Mouse (Mus musculus) testis, adult 2 months (tissue): ENCODE data around the gene Per1. TPM values are rescaled to one million over a fixed set of nuclear protein-coding genes. Genes with fewer than 3 reads are reported as not detected.
A peak's percentile ranks its signal among the peaks of the same experiment; 100 is the strongest.

Experiments used
- H3K27ac ChIP-seq: fragments of 200-500 bp; 2 replicates; pipeline ENCODE4 v1.5.1; 2012; ENCODE audit warnings: low read depth, low read length; ENCODE audit not compliant: control insufficient read depth, insufficient read depth
- H3K27me3 ChIP-seq: fragments of 200-500 bp; 2 replicates; pipeline ENCODE4 v1.6.1; 2012; ENCODE audit warnings: mild to moderate bottlenecking, low read length, moderate library complexity; ENCODE audit not compliant: control insufficient read depth, insufficient read depth
- H3K36me3 ChIP-seq: fragments of 200-500 bp; 2 replicates; pipeline ENCODE4 v1.6.1; 2012; ENCODE audit warnings: mild to moderate bottlenecking, low read length; ENCODE audit not compliant: control insufficient read depth, insufficient read depth
- H3K4me1 ChIP-seq: fragments of 200-500 bp; 2 replicates; pipeline ENCODE4 v1.6.1; 2012; ENCODE audit warnings: low read length; ENCODE audit not compliant: control insufficient read depth, insufficient read depth
- H3K4me3 ChIP-seq: fragments of 200-500 bp; 2 replicates; pipeline ENCODE4 v1.5.1; 2012; ENCODE audit warnings: low read depth, mild to moderate bottlenecking, low read length, moderate library complexity, mixed read lengths; ENCODE audit not compliant: control insufficient read depth
- CTCF ChIP-seq: fragments of 200-500 bp; IDR thresholded peaks from 2 replicates; pipeline ENCODE4 v1.5.1; 2012; ENCODE audit warnings: low read depth, mild to moderate bottlenecking, inconsistent platforms, low read length, moderate library complexity; ENCODE audit not compliant: control insufficient read depth, insufficient read depth, insufficient replicate concordance
- POLR2A ChIP-seq: fragments of 200-500 bp; IDR thresholded peaks from 2 replicates; pipeline ENCODE4 v1.6.1; 2012; ENCODE audit warnings: low read depth, mild to moderate bottlenecking, inconsistent platforms, low read length, moderate library complexity; ENCODE audit not compliant: control insufficient read depth
- polyA plus RNA-seq: library from polyadenylated mRNA; depleted of rRNA; stranded (reverse); fragments of >200 nt; gene quantifications from 2 replicates; pipeline ENCODE4 v1.2.3, GENCODE M21; 2012

Per1 gene
- polyA plus RNA-seq, 1 experiment, result 103 TPM

DNA sequence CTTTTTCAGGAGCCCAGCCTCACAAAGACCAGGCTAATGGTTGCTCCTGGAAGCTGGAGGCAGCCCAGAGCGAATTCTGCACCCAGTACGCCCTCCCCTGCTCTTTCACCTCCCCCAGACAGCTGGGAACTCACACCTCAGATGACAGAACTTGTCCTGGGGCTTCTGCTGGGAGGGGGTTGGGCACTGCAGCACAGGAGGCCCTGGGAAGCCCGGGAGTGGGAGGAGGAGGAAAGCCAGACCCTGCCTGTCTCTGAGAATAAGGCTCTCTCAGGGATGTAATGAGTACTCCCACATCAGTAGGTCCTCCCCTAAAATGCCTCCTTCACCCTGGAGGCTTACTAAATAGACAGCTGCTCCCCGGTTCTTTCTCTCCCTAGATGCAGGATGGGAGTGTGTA is 7.9 kb upstream of the Per1 start:
- Histone ChIP-seq H3K4me3 (no peak overlapping the region), H3K36me3 (peaks cover 2% of the 10 kb centered on the region; the same call in 1 of the 2 replicates), H3K27me3 (no peaks in the 10 kb centered on the region), H3K4me1 (peaks cover 26% of the 10 kb centered on the region), H3K27ac (peak overlapping the region; percentile 42)
- TF ChIP-seq CTCF, result no peak
- TF ChIP-seq POLR2A, result no peak

- H3K4me3 ChIP-seq, result peak overlapping the region; percentile 99; the same call in 1 of the 2 replicates
- H3K27me3 ChIP-seq, result no peaks in the 10 kb centered on the region
- H3K4me1 ChIP-seq, result peaks cover 26% of the 10 kb centered on the region
- H3K36me3 ChIP-seq, result peaks cover 2% of the 10 kb centered on the region
- peak overlapping the region; percentile 92 for H3K27ac ChIP-seq
- TF ChIP-seq POLR2A, result no peak
- TF ChIP-seq CTCF, result no peak
Observed at GRCm38 (mm10) chr11:69087597-69087996, 7.4 kb upstream of the Per1 start.

DNA sequence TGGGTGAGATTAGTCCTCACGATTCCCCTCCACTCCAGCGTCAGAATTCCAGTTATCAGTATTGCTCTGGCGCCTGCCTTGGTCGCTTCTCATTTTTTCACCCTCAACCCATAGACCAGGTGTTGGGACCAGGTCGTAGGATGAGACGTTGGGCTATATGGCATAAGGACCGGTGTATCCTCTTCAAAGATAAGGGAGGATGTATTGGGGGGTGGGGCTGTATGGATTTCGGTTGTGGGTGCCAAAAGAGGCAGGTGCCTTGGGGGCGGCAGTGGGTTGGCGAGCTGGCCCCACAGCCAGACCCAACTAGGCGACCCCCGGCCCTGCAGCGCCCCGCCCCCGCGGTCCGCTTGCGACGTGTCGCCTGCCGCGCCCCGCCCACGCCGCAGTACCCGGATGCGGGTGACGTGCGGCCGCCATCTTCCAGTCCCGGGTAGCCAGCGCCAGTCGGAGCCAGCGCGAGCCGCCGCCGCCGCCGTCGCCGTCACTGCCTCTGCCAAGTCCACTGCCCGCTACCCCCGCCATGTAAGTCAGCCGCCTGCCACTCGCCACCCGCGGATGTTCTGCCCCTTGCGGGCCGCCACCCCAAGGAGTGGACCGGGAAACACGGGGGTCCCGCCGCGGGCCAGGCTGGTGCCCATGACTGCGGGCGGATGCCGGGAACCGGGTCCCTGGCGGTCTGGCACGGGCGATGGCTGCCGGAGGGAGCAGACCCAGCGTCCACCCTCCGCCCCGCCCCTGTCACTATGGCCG is 6.7 kb upstream of the Per1 start, which contains the start of gene Vamp2:
Gene Vamp2, plus strand, starts transcription at position 388 of the 753 bp plus-strand sequence.
- peak; percentile 62 for TF ChIP-seq POLR2A
- no peak for TF ChIP-seq CTCF
- peak within 1 kb of the TSS; percentile 99 for H3K4me3 ChIP-seq
- no peaks in the 10 kb centered on the region for H3K27me3 ChIP-seq
- H3K27ac ChIP-seq, result peak within 1 kb of the TSS; percentile 98
- H3K4me1 ChIP-seq, result peaks cover 26% of the 10 kb centered on the region
- H3K36me3 ChIP-seq, result peaks cover 2% of the 10 kb centered on the region

DNA sequence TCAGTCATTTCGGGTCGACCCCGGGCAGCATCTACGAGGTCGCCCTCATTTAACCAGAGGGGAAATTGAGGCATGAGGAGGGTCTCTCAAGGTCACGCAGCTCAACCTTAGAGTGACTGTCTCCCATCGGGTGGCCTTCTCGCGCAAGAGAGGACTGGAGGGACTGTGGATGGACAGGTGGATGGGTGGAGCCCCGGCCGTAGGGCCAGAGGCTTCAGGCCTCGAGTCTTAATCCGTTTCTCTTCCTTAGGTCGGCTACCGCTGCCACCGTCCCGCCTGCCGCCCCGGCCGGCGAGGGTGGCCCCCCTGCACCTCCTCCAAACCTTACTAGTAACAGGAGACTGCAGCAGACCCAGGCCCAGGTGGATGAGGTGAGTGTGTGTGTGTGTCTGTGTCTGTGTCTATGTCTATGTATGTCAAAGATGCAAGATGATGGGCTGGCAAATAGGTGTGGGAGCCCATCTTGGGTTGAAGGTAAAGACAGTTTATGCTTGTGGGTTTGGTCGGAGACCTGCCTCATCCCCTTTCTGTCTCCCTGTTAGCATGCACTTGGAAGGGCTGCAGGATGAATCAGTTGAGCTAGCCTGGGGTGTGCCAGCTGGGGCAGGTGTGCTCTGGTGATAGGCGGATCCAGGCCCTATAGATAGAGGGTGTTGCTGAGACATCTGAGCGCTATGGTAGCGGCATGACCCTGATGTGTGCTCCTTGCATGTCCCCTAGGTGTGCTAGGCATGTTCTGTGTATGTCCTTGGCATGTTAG is 6.0 kb upstream of the Per1 start:
- H3K27ac ChIP-seq, result peak overlapping the region; percentile 98
- H3K4me1 ChIP-seq, result peaks cover 29% of the 10 kb centered on the region
- peak overlapping the region; percentile 99 for H3K4me3 ChIP-seq
- H3K36me3 ChIP-seq, result peaks cover 2% of the 10 kb centered on the region
- peak; percentile 29; the same call in 1 of the 2 replicates for TF ChIP-seq CTCF
- 0 out of 2 replicates have a peak, but pooled peaks have one; percentile 12 for TF ChIP-seq POLR2A
- H3K27me3 ChIP-seq, result no peaks in the 10 kb centered on the region

DNA sequence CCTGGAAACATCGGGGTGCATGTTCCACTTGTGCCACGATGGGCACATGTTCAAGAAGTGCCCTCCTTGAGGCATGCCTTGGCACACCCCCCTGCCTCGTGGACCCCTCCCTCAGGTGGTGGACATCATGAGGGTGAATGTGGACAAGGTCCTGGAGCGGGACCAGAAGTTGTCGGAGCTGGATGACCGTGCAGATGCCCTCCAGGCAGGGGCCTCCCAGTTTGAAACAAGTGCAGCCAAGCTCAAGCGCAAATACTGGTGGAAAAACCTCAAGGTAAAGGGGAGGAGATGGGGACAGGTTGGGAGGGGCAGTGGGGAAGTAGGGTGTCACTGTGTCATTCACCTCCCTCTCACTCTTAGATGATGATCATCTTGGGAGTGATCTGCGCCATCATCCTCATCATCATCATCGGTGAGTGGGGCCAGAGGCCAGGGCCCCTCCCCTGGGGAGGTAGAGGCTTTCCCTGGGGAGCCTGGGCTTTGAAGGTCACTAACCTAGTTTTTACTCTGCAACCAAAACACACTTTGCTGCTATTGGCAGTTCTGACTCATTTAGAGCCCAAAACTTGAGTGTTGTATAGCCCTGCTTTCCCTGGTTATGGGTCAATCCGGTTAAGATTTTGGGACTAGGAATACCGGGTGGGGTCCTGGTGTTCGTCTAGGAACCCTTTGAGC is 5.3 kb upstream of the Per1 start:
- H3K27ac ChIP-seq, result no peak overlapping the region
- H3K4me3 ChIP-seq, result peak overlapping the region; percentile 99
- H3K27me3 ChIP-seq, result no peaks in the 10 kb centered on the region
- TF ChIP-seq CTCF (no peak), POLR2A (no peak)
- H3K36me3 ChIP-seq, result peaks cover 2% of the 10 kb centered on the region
- peaks cover 32% of the 10 kb centered on the region for H3K4me1 ChIP-seq

GRCm38 (mm10) chr11:69090367-69090766 is 4.7 kb upstream of the Per1 start:
- no peak overlapping the region for H3K4me3 ChIP-seq
- peaks cover 35% of the 10 kb centered on the region for H3K4me1 ChIP-seq

More at GRCm38 (mm10) chr11:69090367-69090766, 4.7 kb upstream of the Per1 start:
- no peak for TF ChIP-seq POLR2A
- no peak for TF ChIP-seq CTCF
- Histone ChIP-seq H3K27ac (no peak overlapping the region), H3K27me3 (no peaks in the 10 kb centered on the region), H3K36me3 (peaks cover 2% of the 10 kb centered on the region)
